Mouse (Mus musculus): ENCODE data around the gene Agpat4.

GRCm38 (mm10) chr17:12268091-12268490 is 149.6 kb downstream of the Agpat4 start:
- TF ChIP-seq CTCF (IDR thresholded peaks at IDR 0.05; ENCODE audit: borderline replicate concordance, insufficient read depth, low read depth, low read length) (no peak), POLR2A (IDR thresholded peaks at IDR 0.05; ENCODE audit: borderline replicate concordance, insufficient read depth, low read length) (no peak)

All from cerebellum, adult 2 months (tissue).